Mouse (Mus musculus) intestine, embryonic 14.5 days (tissue): ENCODE measurements around the gene Golgb1. TPM values are rescaled to one million over a fixed set of nuclear protein-coding genes. Genes with fewer than 3 reads are reported as not detected.
"Not testable (repeated sequence)": the region's sequence is repeated elsewhere in the genome, so short reads cannot be mapped to it uniquely, and the experiment has no call there.

ENCODE experiments used
- ATAC-seq: fragments of 200-750 bp; cut with Nextera tagmentation; replicated peaks from 2 replicates; pipeline ENCODE4 v1.8.0; 2017; ENCODE audit warnings: low read depth, moderate number of reproducible peaks, moderate TSS enrichment, moderate library complexity; ENCODE audit not compliant: low FRiP score, low TSS enrichment
- DNase-seq: peaks from one replicate; pipeline ENCODE4 v3.0.0-alpha.2; 2018; ENCODE audit warnings: low spot score
- H3K27ac ChIP-seq: fragments of 300-500 bp; sonication (generic); 2 replicates; pipeline ENCODE4 v1.5.1; 2014; ENCODE audit warnings: low read depth, mild to moderate bottlenecking, control low read depth
- H3K27me3 ChIP-seq: fragments of 300-500 bp; sonication (generic); replicated peaks from 2 replicates; pipeline ENCODE4 v1.6.1; 2014; ENCODE audit warnings: low read length, control low read depth; ENCODE audit not compliant: control insufficient read depth, insufficient read depth
- H3K36me3 ChIP-seq: fragments of 300-500 bp; sonication (generic); 2 replicates; pipeline ENCODE4 v1.6.1; 2014; ENCODE audit warnings: low read length, control low read depth; ENCODE audit not compliant: control insufficient read depth, insufficient read depth
- H3K4me1 ChIP-seq: fragments of 300-500 bp; sonication (generic); replicated peaks from 2 replicates; pipeline ENCODE4 v1.6.1; 2014; ENCODE audit warnings: low read length, control low read depth, mixed read lengths; ENCODE audit not compliant: control insufficient read depth, insufficient read depth
- H3K4me2 ChIP-seq: fragments of 300-500 bp; sonication (generic); 2 replicates; pipeline ENCODE4 v1.6.1; 2014; ENCODE audit warnings: low read length
- H3K4me3 ChIP-seq: fragments of 300-500 bp; sonication (generic); 2 replicates; pipeline ENCODE4 v1.5.1; 2014; ENCODE audit warnings: low read depth, low read length, control low read depth, mixed read lengths
- H3K9ac ChIP-seq: fragments of 300-500 bp; sonication (generic); 2 replicates; pipeline ENCODE4 v1.6.1; 2014; ENCODE audit warnings: mild to moderate bottlenecking, low read length
- H3K9me3 ChIP-seq: fragments of 300-500 bp; sonication (generic); 2 replicates; pipeline ENCODE4 v1.6.1; 2016; ENCODE audit warnings: low read length, control low read depth; ENCODE audit not compliant: control insufficient read depth
- WGBS: fragments of 180-500 bp; shearing (Covaris S2); extraction: QIAGEN DNeasy Blood & Tissue Kit; methylation state at CpG from one replicate; pipeline ENCODE4 v1.1.7; 2014; 5-methylcytosine and 5-hydroxymethylcytosine counted together
- polyA plus RNA-seq: library from polyadenylated mRNA; unstranded; fragments of >200 nt; fragmentation: Nextera tagmentation; extraction: Ambion mirVana; gene quantifications from 2 replicates; pipeline ENCODE4 v1.2.1, GENCODE M21; 2014

Gene Golgb1
- 93.9 and 101 TPM in 2 replicates for polyA plus RNA-seq

DNA sequence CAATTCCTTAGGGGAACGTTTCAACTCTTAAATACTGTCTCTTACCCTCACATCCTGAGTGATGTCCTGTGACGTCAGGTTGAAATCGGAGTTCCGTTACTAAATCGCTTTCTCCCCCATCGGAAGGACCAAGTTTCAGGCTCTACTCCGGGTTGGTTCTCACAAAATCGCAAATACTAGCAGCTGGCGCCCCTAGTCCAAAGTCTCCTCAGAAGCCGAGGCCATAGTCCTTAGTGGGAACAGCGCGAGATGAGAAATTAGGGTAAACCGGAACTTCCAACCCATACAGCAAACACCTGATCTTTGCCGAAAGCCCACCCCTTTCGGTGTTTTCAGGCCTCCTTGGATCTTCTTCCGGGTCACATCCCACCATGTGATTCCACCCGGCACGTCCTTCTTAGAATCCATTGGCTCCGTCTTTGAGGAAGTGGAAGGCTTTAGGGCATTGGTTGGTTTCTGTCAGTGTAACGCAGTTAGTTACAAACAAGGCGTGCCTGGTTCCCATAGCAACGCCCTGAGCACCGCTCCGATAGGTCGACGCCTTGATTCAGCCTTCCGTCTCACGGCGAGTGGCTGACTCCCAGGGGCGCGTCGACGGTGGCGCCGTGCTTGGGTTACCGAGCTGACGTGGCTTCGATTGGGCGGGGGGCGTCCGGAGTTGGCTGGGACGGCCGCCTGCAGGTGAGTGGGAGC, at the start of gene Golgb1, which contains the start of gene Eaf2:
Gene Golgb1 (plus strand): TSS at position 558 of the 693 bp plus-strand sequence.
Gene Eaf2 (minus strand): TSS at position 421 of the 693 bp plus-strand sequence.
- peak within 1 kb of the TSS; percentile 94 for H3K4me3 ChIP-seq
- H3K27me3 ChIP-seq, result no peaks in the 10 kb centered on the region
- under 1% methylated on average over 43 of the region's 43 CpGs for WGBS
- H3K4me2 ChIP-seq, result peak within 1 kb of the TSS; percentile 59
- peak within 1 kb of the TSS; percentile 77 for H3K27ac ChIP-seq
- no peaks in the 10 kb centered on the region for H3K9me3 ChIP-seq
- H3K36me3 ChIP-seq, result peaks cover 28% of the 10 kb centered on the region
- H3K4me1 ChIP-seq, result peaks cover 10% of the 10 kb centered on the region
- ATAC-seq (peak; percentile 99), DNase-seq (peak; percentile 90)
- peak within 1 kb of the TSS; percentile 76 for H3K9ac ChIP-seq

DNA sequence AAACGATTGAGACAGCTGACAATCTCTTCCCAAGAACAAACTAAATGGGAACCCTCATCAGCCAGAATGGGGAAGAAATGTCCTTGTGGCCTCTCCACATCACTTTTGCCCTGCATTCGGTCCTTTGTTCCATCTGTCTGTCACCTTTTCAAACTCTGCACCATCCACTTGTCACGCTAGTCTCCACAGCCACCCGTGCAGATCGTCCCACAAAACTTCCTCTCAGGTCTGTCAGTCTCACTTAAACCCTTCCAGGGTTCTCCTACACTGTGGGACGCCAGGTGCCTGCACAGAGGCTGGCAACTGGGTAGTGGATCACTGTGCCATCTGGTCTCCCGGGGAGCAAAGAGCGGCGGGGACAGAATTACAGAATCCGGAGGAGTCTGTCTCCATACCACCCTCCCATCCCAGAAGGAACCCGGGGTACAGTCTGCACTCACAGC, 47.3 kb upstream of the Golgb1 start:
- H3K27me3 ChIP-seq, result no peaks in the 10 kb centered on the region; the same call in 1 of the 2 replicates
- 6% methylated on average over 11 of the region's 11 CpGs for WGBS
- H3K9ac ChIP-seq, result peak overlapping the region; percentile 84
- no peak for ATAC-seq
- H3K4me2 ChIP-seq, result peak overlapping the region; percentile 79
- no peaks in the 10 kb centered on the region for H3K4me1 ChIP-seq
- peaks cover 3% of the 10 kb centered on the region; the same call in 1 of the 2 replicates for H3K36me3 ChIP-seq
- no peak overlapping the region for H3K27ac ChIP-seq
- DNase-seq, result no peak
- H3K9me3 ChIP-seq, result no peaks in the 10 kb centered on the region
- H3K4me3 ChIP-seq, result peak overlapping the region; percentile 88

DNA sequence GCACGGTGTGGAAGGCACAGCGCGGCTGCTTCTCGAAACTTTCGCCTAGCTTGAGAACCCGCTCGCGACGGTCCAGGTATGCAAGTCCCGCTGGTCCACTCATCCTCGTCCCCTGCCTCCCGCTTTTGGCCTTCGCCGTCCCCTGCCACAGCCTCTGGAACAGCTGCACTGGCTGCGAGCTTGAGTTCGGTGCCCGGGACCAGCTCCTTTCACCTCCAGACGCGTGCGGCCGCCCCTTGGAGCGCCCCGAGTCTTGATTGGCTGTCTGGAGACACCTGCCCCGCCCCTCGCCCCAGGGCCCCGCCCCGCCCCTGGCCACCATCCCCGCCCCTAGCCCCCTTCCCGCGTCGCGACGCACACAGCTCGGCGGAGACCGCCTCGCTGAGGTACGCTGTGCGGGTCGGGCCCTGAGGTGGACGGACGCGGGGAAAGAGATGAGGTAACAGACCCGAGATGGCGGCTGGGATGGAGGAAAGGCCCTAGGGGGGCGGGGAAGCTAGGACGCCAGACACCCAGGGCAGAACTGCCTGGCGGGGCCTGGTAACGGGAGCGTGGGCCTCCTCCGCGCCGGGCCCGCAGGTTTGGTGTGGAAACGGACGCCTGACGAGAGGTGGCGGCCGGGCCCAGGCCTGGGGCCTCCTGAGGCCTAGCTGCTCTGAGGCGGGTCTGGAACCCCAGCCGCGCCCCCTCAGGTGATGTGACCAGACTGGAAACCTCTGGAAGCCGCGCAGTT, 46.7 kb upstream of the Golgb1 start, which contains the start of gene Iqcb1:
Gene Iqcb1 (plus strand): TSS at position 332 of the 733 bp plus-strand sequence.
- H3K27ac ChIP-seq, result 0 out of 2 replicates have a peak within 1 kb of the TSS, but pooled peaks have one; percentile 23
- peak within 1 kb of the TSS; percentile 84 for H3K9ac ChIP-seq
- peak within 1 kb of the TSS; percentile 88 for H3K4me3 ChIP-seq
- no peaks in the 10 kb centered on the region for H3K9me3 ChIP-seq
- DNase-seq (peak; percentile 91), ATAC-seq (peak; percentile 96)
- no peaks in the 10 kb centered on the region for H3K4me1 ChIP-seq
- H3K36me3 ChIP-seq, result peaks cover 3% of the 10 kb centered on the region; the same call in 1 of the 2 replicates
- H3K27me3 ChIP-seq, result no peaks in the 10 kb centered on the region; the same call in 1 of the 2 replicates
- WGBS, result under 1% methylated on average over 64 of the region's 64 CpGs
- H3K4me2 ChIP-seq, result peak within 1 kb of the TSS; percentile 79

DNA sequence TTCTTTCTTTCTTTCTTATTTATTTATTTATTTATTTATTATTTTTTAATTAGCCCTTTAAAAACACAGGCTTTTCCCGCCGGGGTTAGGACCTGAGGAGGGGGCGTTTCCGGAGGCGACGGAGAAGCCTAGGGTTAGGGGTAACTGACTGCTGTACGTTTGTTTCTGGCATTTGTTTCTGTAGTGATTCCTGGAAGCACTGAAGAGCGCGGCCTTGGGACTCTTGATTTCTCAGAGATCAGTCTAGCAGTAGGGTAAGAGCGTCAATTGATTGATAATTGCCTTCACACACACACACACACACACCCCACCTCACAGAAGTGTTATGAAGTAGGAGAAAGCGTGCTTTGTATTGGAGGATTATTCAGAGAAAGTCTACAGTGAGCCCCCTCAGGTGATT, 46.1 kb upstream of the Golgb1 start:
- ATAC-seq, result peak; percentile 22; the same call in 1 of the 2 replicates
- H3K9me3 ChIP-seq, result no peaks in the 10 kb centered on the region
- peaks cover 3% of the 10 kb centered on the region; the same call in 1 of the 2 replicates for H3K36me3 ChIP-seq
- no peaks in the 10 kb centered on the region for H3K4me1 ChIP-seq
- peak overlapping the region; percentile 79 for H3K4me2 ChIP-seq
- no peaks in the 10 kb centered on the region; the same call in 1 of the 2 replicates for H3K27me3 ChIP-seq
- DNase-seq, result no peak
- H3K27ac ChIP-seq, result no peak overlapping the region
- peak overlapping the region; percentile 84 for H3K9ac ChIP-seq
- WGBS, result 5% methylated on average over 11 of the region's 11 CpGs
- H3K4me3 ChIP-seq, result peak overlapping the region; percentile 88

DNA sequence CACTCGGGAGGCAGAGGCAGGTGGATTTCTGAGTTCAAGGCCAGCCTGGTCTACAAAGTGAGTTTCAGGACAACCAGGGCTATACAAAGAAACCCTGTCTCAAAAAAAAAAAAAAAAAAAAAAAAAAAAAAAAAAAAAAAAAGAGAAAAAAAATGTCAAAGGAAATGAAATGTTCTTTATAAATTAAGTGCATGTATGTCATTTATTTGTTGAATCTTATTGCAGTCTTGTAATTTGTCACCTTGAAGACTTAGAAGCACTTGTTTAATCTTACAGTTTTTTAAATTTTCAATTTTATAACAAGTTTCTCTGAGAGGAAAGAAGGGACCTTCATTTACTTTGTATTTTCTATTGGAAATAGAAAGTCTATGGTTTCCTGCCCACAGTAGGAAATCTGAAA, 28.0 kb upstream of the Golgb1 start:
- H3K36me3 ChIP-seq, result peaks cover 43% of the 10 kb centered on the region
- H3K9ac ChIP-seq, ATAC-seq, H3K4me2 ChIP-seq, H3K9me3 ChIP-seq, H3K4me1 ChIP-seq, DNase-seq, H3K27me3 ChIP-seq, H3K4me3 ChIP-seq, H3K27ac ChIP-seq: not testable (repeated sequence)
- WGBS, result 86% methylated on average over 1 of the region's 1 CpGs

DNA sequence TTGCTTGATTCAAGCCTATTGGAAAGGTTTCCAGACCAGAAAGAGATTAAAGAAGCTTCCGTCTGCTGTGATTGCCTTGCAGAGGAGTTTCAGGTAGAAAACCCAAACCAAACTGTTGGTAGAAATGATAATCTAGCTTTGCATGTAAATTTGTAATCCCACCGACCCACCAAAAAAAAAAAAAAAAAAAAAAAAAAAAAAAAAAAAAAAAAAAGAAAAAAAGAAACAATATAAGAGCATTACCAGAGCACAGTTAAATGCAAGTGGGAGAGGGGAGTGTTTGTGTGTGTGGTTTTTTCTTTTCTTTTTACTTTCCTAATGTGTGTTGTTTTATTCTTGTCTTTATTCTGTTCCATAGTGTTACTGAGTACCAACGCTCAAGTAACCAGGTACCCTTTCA, 23.7 kb upstream of the Golgb1 start:
- Histone ChIP-seq H3K36me3 (peaks cover 36% of the 10 kb centered on the region), H3K4me3 (no peak overlapping the region), H3K4me1 (no peaks in the 10 kb centered on the region), H3K9me3 (no peaks in the 10 kb centered on the region), H3K27ac (no peak overlapping the region), H3K4me2 (no peak overlapping the region), H3K27me3 (no peaks in the 10 kb centered on the region), H3K9ac (no peak overlapping the region)
- DNase-seq (no peak), ATAC-seq (no peak)
- WGBS, result 97% methylated on average over 3 of the region's 3 CpGs

DNA sequence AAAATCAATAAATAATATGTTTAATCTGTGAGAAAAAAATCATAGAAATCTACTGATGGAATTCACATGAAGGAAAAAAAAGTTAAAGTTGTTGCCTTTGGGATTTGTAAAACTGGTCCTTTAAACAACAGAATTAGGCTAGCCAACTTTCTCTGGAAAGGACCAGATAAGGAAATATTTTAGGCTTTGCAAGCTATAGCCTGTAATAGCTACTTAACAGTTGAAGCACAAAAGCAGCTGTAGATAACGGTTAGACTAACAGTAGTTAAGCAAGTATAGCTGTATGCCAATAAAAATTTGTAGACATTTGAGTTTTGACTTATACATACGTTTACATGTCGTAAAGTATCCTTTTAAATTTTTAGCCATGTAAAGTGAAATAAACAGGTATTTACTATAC, 11.4 kb upstream of the Golgb1 start:
- H3K4me2 ChIP-seq, result no peak overlapping the region
- no peaks in the 10 kb centered on the region for H3K4me1 ChIP-seq
- DNase-seq, result no peak
- H3K9ac ChIP-seq, result no peak overlapping the region
- ATAC-seq, result no peak
- H3K36me3 ChIP-seq, result peaks cover 66% of the 10 kb centered on the region
- H3K9me3 ChIP-seq, result no peaks in the 10 kb centered on the region
- no peak overlapping the region for H3K27ac ChIP-seq
- no peaks in the 10 kb centered on the region for H3K27me3 ChIP-seq
- no peak overlapping the region for H3K4me3 ChIP-seq
- WGBS, result 91% methylated on average over 3 of the region's 3 CpGs

DNA sequence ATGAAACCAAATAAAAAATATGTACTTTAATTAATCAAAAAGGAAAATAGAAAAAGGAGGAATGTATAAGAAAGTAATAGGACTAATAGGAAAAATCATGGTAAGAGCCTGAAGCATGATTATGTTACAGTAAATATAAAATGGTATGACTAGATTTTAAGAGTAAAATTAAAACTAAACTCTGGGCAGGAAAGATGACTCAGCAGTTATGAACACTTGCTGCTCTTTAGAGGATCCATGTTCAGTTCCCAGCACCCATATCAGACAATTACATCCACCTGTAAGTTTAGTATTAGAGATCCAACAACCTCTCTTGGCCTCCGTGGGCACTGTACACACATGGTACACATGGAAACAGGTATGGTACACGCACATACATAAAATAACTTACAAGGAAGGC, 5.5 kb upstream of the Golgb1 start:
- Histone ChIP-seq H3K27me3 (no peaks in the 10 kb centered on the region), H3K4me3 (no peak overlapping the region), H3K4me2 (no peak overlapping the region), H3K9ac (no peak overlapping the region), H3K27ac (no peak overlapping the region), H3K9me3 (no peaks in the 10 kb centered on the region), H3K4me1 (peaks cover 5% of the 10 kb centered on the region), H3K36me3 (peaks cover 65% of the 10 kb centered on the region)
- 94% methylated on average over 2 of the region's 2 CpGs for WGBS
- ATAC-seq, result no peak
- no peak for DNase-seq
